Mouse (Mus musculus) G1E (cell line): ENCODE results near the gene Fkbp8.

Experiments used
- CTCF ChIP-seq: IDR thresholded peaks from 2 replicates; pipeline ENCODE4 v1.5.1; 2012; ENCODE audit warnings: low read depth, low read length, inconsistent platforms, mixed read lengths
- GATA1 ChIP-seq: IDR thresholded peaks from 2 replicates; pipeline ENCODE4 v1.6.1; 2012; ENCODE audit warnings: borderline replicate concordance, low read length, inconsistent platforms, mixed read lengths
- GATA2 ChIP-seq: IDR thresholded peaks from 2 replicates; pipeline ENCODE4 v1.6.1; 2012; ENCODE audit warnings: low read depth, low read length, inconsistent platforms, borderline replicate concordance
- POLR2AphosphoS5 ChIP-seq: IDR thresholded peaks from 2 replicates; pipeline ENCODE4 v1.6.1; 2012; ENCODE audit warnings: low read depth, low read length, inconsistent platforms; ENCODE audit not compliant: insufficient replicate concordance

- TF ChIP-seq CTCF (no peak), GATA1 (no peak), GATA2 (no peak), POLR2AphosphoS5 (no peak)
Measured at GRCm38 (mm10) chr8:70519606-70520005, 7.9 kb upstream of the Fkbp8 start.
